Mouse (Mus musculus): ENCODE measurements around the gene Nr2f1.

DNA sequence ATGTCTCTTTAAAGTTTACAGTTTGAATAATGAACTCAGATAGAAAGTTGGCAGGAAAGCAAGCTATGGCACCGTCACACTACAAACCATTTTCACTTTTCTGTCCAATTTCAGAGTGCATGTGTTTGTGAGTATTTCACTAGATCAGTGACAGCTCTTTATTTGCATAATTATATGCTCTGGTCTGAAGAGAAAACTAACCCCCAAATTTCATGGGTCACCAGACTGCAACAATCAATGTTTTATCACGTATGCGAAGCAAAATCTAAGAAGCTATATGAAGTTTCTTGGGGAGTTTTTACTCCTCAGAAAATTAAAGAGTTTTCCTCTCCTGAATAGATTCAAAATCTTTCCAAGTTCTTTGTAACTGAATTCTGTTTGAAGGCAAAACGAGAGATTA, 31.4 kb downstream of the Nr2f1 start:
- TF ChIP-seq EP300 (IDR thresholded peaks at IDR 0.05; ENCODE audit: low read depth) (no peak), CTCF (IDR thresholded peaks at IDR 0.05; ENCODE audit: low read depth) (no peak)
